Mouse (Mus musculus) cerebellum, postnatal 14 days (tissue): ENCODE measurements around the gene Nectin1.

Source experiments
- DNase-seq, 2 experiments: peaks; one replicate each; pipeline ENCODE4 v3.0.0; 2021; ENCODE audit warnings: mixed read lengths in 2 of 2

Nectin1 gene

GRCm38 (mm10) chr9:43741277-43741676 lies 2.5 kb upstream of the Nectin1 start:
- DNase-seq = no peak

- DNase-seq = peak; percentile 50 to 59
Observed at GRCm38 (mm10) chr9:43742066-43742465, 1.7 kb upstream of the Nectin1 start.

- DNase-seq = peak; percentile 59 to 78
Observed at GRCm38 (mm10) chr9:43742902-43743646, 710 bp upstream of the Nectin1 start.

- DNase-seq = peak; percentile 50 to 57
Observed at GRCm38 (mm10) chr9:43744138-43744981, 576 bp downstream of the Nectin1 start.

- DNase-seq = peak; percentile 64 to 70
Observed at GRCm38 (mm10) chr9:43745051-43745792, 1.4 kb downstream of the Nectin1 start.

- no peak for DNase-seq
Observed at GRCm38 (mm10) chr9:43745951-43746703, 2.3 kb downstream of the Nectin1 start.

GRCm38 (mm10) chr9:43747710-43748109 lies 3.9 kb downstream of the Nectin1 start:
- DNase-seq = no peak

- no peak for DNase-seq
Observed at GRCm38 (mm10) chr9:43748519-43748918, 4.7 kb downstream of the Nectin1 start.

GRCm38 (mm10) chr9:43750053-43750452 lies 6.3 kb downstream of the Nectin1 start:
- DNase-seq = no peak

- no peak for DNase-seq
Observed at GRCm38 (mm10) chr9:43751111-43751510, 7.3 kb downstream of the Nectin1 start.

GRCm38 (mm10) chr9:43753481-43753880 lies 9.7 kb downstream of the Nectin1 start:
- no peak for DNase-seq

- DNase-seq = no peak
Observed at GRCm38 (mm10) chr9:43754083-43754482, 10.3 kb downstream of the Nectin1 start.

- DNase-seq = no peak
Observed at GRCm38 (mm10) chr9:43754768-43755197, 11.0 kb downstream of the Nectin1 start.

GRCm38 (mm10) chr9:43755464-43755863 lies 11.7 kb downstream of the Nectin1 start:
- no peak for DNase-seq

- no peak for DNase-seq
Observed at GRCm38 (mm10) chr9:43755928-43756327, 12.1 kb downstream of the Nectin1 start.

- DNase-seq = no peak
Observed at GRCm38 (mm10) chr9:43757225-43757624, 13.4 kb downstream of the Nectin1 start.

GRCm38 (mm10) chr9:43757972-43758965 lies 14.5 kb downstream of the Nectin1 start:
- DNase-seq = peak in 1 of 2 experiments; percentile 54

- DNase-seq = no peak
Observed at GRCm38 (mm10) chr9:43760078-43760477, 16.3 kb downstream of the Nectin1 start.

- DNase-seq = peak in 1 of 2 experiments; percentile 62
Observed at GRCm38 (mm10) chr9:43761181-43761820, 17.5 kb downstream of the Nectin1 start.

GRCm38 (mm10) chr9:43761941-43762340 lies 18.2 kb downstream of the Nectin1 start:
- no peak for DNase-seq
